Mouse (Mus musculus) gastrocnemius, adult 2 months (tissue): ENCODE measurements at regions not wholly inside any gene's neighbourhood (a gene's known extent, or its start where the extent isn't known, plus 50 kb on each side); places are given as distances from the start of the nearest gene placed in this dataset. TPM values are rescaled to one million over a fixed set of nuclear protein-coding genes. Genes with fewer than 3 reads are reported as not detected.
A peak's percentile ranks its signal among the peaks of the same experiment; 100 is the strongest.

Experiments used
- DNase-seq: peaks from one replicate; pipeline ENCODE4 v3.0.0; 2022
- H3K27ac ChIP-seq: fragments of 200-600 bp; 2 replicates; pipeline ENCODE4 v1.8.1; 2022; ENCODE audit warnings: mild to moderate bottlenecking
- H3K4me3 ChIP-seq: fragments of 200-600 bp; 2 replicates; pipeline ENCODE4 v1.8.1; 2022; ENCODE audit warnings: mild to moderate bottlenecking, moderate library complexity
- CTCF ChIP-seq: fragments of 200-600 bp; IDR thresholded peaks from 2 replicates; pipeline ENCODE4 v1.8.1; 2022; ENCODE audit warnings: antibody characterized with exemption, mild to moderate bottlenecking, moderate library complexity
- intact Hi-C: fragments of 180-260 bp; cut with DNase I; formaldehyde crosslinking; loops from one replicate; pipeline ENCODE4 v1.15.1; 2025
- microRNA-seq: library from miRNA; unstranded; fragments of <30 nt; microRNA quantifications from one replicate; pipeline ENCODE4 v1.2.0, GENCODE M21; 2021

GRCm38 (mm10) chr5:51099902-51100301 is 467.6 kb downstream of the Ppargc1a start:
- intact Hi-C loops: no loop called here
- no peak for TF ChIP-seq CTCF
- H3K27ac ChIP-seq: no peak overlapping the region
- no peak for DNase-seq
- H3K4me3 ChIP-seq: no peak overlapping the region

- H3K27ac ChIP-seq: peak overlapping the region; percentile 40; the same call in 1 of the 2 replicates
- no peak for DNase-seq
- no peak for TF ChIP-seq CTCF
Observed at GRCm38 (mm10) chr5:51072674-51073468, 494.7 kb downstream of the Ppargc1a start.

DNA sequence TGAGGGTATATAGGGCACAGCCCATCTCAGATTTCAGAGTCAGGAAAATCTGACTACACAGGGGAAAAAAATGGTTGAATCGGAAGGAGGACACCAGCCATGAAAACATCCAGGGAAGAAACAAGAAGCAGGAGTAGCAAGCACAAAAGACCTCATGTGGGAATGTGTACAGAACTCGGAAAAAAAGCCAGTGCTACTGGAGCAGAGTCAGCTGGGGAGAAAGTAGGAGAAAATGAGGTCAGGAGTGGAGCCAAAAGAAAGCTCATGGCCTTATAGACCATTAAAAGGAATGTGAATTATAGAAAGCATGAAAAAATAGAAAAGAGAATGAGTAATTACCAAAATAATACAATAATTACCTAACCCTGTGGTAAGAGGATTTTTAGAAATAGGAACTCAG is 495.4 kb downstream of the Ppargc1a start:
- Histone ChIP-seq H3K27ac (peak overlapping the region; percentile 40; the same call in 1 of the 2 replicates), H3K4me3 (no peak overlapping the region)
- DNase-seq: no peak
- intact Hi-C loops: no loop called here
- no peak for TF ChIP-seq CTCF

More at GRCm38 (mm10) chr5:51072674-51073468, 494.7 kb downstream of the Ppargc1a start:
- no peak overlapping the region for H3K4me3 ChIP-seq
- intact Hi-C loops: no loop called here

DNA sequence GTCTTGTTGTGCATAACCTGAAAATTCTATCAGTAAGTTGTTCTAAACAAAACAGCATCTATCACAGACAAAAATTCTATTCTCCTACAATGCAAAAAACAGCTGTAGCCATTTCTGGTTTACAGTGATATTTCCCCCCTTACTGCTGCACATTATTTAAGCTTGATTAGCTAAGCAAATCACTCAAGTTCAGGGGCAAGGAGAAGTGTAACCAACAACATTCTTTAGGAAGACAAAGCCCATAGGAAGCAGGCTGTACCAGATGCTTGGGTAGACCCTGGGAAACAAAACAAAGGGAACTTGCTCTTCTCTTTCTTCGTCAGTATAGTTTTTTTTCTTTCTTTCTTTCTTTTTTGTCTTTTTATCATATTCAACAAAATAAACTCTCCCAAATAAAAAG is 497.9 kb downstream of the Ppargc1a start:
- H3K27ac ChIP-seq: 0 out of 2 replicates have a peak overlapping the region, but pooled peaks have one; percentile 24
- intact Hi-C loops: no loop called here
- H3K4me3 ChIP-seq: no peak overlapping the region
- TF ChIP-seq CTCF: no peak
- DNase-seq: no peak

GRCm38 (mm10) chr5:51045872-51046271 is 521.7 kb downstream of the Ppargc1a start:
- Histone ChIP-seq H3K4me3 (no peak overlapping the region), H3K27ac (no peak overlapping the region)
- intact Hi-C loops: loop anchor here (10.0 kb wide), 1 partner anchor 549 kb away; no protein-coding TSS in a partner anchor
- DNase-seq: no peak
- no peak for TF ChIP-seq CTCF

GRCm38 (mm10) chr5:51041541-51042217 is 525.8 kb downstream of the Ppargc1a start:
- peak; percentile 25; the same call in 1 of the 2 replicates for TF ChIP-seq CTCF

GRCm38 (mm10) chr5:51040926-51041325 is 526.6 kb downstream of the Ppargc1a start:
- peak overlapping the region; percentile 79 for H3K27ac ChIP-seq
- no peak for TF ChIP-seq CTCF
- H3K4me3 ChIP-seq: no peak overlapping the region
- intact Hi-C loops: loop anchor here (10.0 kb wide), 1 partner anchor 554 kb away; no protein-coding TSS in a partner anchor
- DNase-seq: peak; percentile 70

More at GRCm38 (mm10) chr5:51041541-51042217, 525.8 kb downstream of the Ppargc1a start:
- peak; percentile 65 for DNase-seq
- H3K27ac ChIP-seq: peak overlapping the region; percentile 79
- H3K4me3 ChIP-seq: no peak overlapping the region
- intact Hi-C loops: loop anchor here (10.0 kb wide), 1 partner anchor 553 kb away; no protein-coding TSS in a partner anchor

DNA sequence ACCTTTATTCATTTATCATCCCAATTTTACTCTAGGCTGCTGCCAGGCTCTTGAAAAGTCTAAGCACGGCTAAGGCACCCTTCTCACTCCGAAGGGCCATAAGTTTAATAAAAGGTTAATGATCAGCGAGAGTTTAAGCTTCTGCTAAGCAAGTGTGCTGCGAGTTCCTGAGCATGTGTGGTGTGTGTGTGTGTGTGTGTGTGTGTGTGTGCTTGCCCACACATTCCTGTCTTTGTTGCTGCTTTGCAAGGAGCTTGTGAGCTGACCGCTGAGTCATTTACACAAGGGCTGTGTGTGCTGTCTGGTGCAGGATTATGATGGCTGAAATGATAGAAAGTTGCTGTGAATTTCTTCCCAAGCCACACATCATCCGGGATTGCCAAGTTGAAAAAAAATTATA is 527.1 kb downstream of the Ppargc1a start:
- no peak for TF ChIP-seq CTCF

GRCm38 (mm10) chr5:51039713-51040178 is 527.8 kb downstream of the Ppargc1a start:
- H3K27ac ChIP-seq: peak overlapping the region; percentile 79
- peak; percentile 45 for TF ChIP-seq CTCF
- no peak overlapping the region for H3K4me3 ChIP-seq
- DNase-seq: peak; percentile 24
- intact Hi-C loops: loop anchor here (10.0 kb wide), 1 partner anchor 555 kb away; no protein-coding TSS in a partner anchor

More for the DNA sequence above, 527.1 kb downstream of the Ppargc1a start:
- H3K4me3 ChIP-seq: no peak overlapping the region
- intact Hi-C loops: loop anchor here (10.0 kb wide), 1 partner anchor 554 kb away; no protein-coding TSS in a partner anchor
- DNase-seq: peak; percentile 15
- H3K27ac ChIP-seq: peak overlapping the region; percentile 79

DNA sequence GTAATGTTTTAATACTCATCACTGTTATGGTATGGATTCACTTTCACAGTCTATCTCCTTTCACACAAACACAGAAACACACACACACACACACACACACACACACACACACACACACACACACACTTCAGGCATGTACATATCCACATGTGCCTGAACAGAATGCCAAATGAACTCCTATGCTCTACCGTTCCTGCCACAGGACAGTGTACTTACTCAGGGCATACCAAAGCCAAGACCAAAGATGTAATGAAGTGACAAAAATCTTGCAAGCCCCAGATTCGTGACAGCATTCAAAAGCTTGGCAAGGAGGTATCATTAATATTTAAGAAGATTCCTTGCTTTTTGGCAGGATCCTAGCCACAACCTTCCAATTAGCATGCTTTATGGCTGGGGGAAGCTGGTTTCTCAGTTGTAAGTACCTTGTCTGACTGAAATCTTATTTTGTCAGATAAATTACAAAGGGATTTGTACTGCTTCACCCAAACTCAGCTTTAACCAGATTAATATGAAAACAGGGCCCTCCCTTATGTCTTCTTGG is 531.0 kb downstream of the Ppargc1a start:
- no peak for DNase-seq
- Histone ChIP-seq H3K4me3 (no peak overlapping the region), H3K27ac (no peak overlapping the region)
- intact Hi-C loops: no loop called here
- TF ChIP-seq CTCF: no peak

DNA sequence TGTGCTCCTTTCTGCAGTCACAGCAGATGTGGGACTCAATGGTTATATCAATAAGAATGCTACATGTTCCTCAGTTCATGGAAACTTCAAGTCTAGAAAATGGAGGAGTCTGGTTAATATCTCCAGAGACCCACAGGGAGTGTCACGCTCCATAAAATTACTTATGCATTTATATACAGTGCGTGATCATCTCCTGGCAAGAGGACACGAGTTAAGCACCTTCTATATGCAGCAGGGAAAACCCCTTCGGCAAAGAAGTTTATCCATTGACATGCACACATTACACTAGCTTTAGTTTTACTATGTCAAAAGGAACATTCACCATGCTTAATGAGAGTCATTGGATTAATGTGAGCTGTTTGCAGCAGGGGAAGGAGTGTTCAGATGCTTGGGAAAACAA is 538.6 kb downstream of the Ppargc1a start:
- no peak for TF ChIP-seq CTCF
- intact Hi-C loops: no loop called here
- no peak for DNase-seq
- H3K27ac ChIP-seq: no peak overlapping the region
- H3K4me3 ChIP-seq: no peak overlapping the region

GRCm38 (mm10) chr5:50990822-50991537 is 576.5 kb downstream of the Ppargc1a start:
- H3K4me3 ChIP-seq: no peak overlapping the region
- DNase-seq: no peak
- TF ChIP-seq CTCF: no peak
- H3K27ac ChIP-seq: no peak overlapping the region
- intact Hi-C loops: no loop called here

Small RNAs in the stretch of these regions (microRNA-seq; reads per million reads assigned to microRNA genes)
- gene Gm44377: not detected
